Mouse (Mus musculus) heart, embryonic 16.5 days (tissue): ENCODE measurements around the gene B3gnt8. TPM values are rescaled to one million over a fixed set of nuclear protein-coding genes. Genes with fewer than 3 reads are reported as not detected.

Source experiments
- ATAC-seq: fragments of 200-750 bp; cut with Nextera tagmentation; replicated peaks from 2 replicates; pipeline ENCODE4 v1.8.0; 2017; ENCODE audit warnings: moderate number of reproducible peaks; ENCODE audit not compliant: insufficient read depth, low FRiP score; ENCODE audit errors: extremely low read depth
- H3K27ac ChIP-seq: fragments of 300-500 bp; sonication (generic); 2 replicates; pipeline ENCODE4 v1.5.1; 2014; ENCODE audit warnings: mild to moderate bottlenecking, low read length, control low read depth, moderate library complexity
- H3K27me3 ChIP-seq: fragments of 300-500 bp; sonication (generic); 2 replicates; pipeline ENCODE4 v1.6.1; 2014; ENCODE audit warnings: low read length, mixed read lengths; ENCODE audit not compliant: control insufficient read depth, insufficient read depth
- H3K36me3 ChIP-seq: fragments of 300-500 bp; sonication (generic); 2 replicates; pipeline ENCODE4 v1.6.1; 2014; ENCODE audit not compliant: control insufficient read depth, insufficient read depth
- H3K4me1 ChIP-seq: fragments of 300-500 bp; sonication (generic); 2 replicates; pipeline ENCODE4 v1.6.1; 2014; ENCODE audit warnings: low read length, mixed read lengths; ENCODE audit not compliant: control insufficient read depth, insufficient read depth
- H3K4me2 ChIP-seq: fragments of 300-500 bp; sonication (generic); 2 replicates; pipeline ENCODE4 v1.6.1; 2014; ENCODE audit warnings: low read depth, mild to moderate bottlenecking, control low read depth, low read length
- H3K4me3 ChIP-seq: fragments of 300-500 bp; sonication (generic); 2 replicates; pipeline ENCODE4 v1.5.1; 2014; ENCODE audit warnings: mild to moderate bottlenecking, control low read depth, low read length
- H3K9ac ChIP-seq: fragments of 300-500 bp; sonication (generic); 2 replicates; pipeline ENCODE4 v1.6.1; 2014; ENCODE audit warnings: low read length, control low read depth
- H3K9me3 ChIP-seq: fragments of 300-500 bp; sonication (generic); replicated peaks from 2 replicates; pipeline ENCODE4 v1.6.1; 2016; ENCODE audit warnings: low read length; ENCODE audit not compliant: control insufficient read depth
- WGBS: fragments of 180-500 bp; shearing (Covaris S2); extraction: QIAGEN DNeasy Blood & Tissue Kit; methylation state at CpG from one replicate; pipeline ENCODE4 v1.1.7; 2014; 5-methylcytosine and 5-hydroxymethylcytosine counted together
- polyA plus RNA-seq: library from polyadenylated mRNA; unstranded; fragments of >200 nt; fragmentation: Nextera tagmentation; extraction: Ambion mirVana; gene quantifications from 2 replicates; pipeline ENCODE4 v1.2.1, GENCODE M21; 2015

Gene B3gnt8
- polyA plus RNA-seq, 1 experiment from 2014 or later, result 9.0 TPM

GRCm38 (mm10) chr7:25625594-25626250 is 732 bp upstream of the B3gnt8 start:
- Histone ChIP-seq H3K9ac (no peak overlapping the region), H3K27ac (peak overlapping the region; percentile 77; the same call in 1 of the 2 replicates), H3K36me3 (peaks cover 25% of the 10 kb centered on the region), H3K27me3 (no peaks in the 10 kb centered on the region), H3K4me1 (peaks cover 23% of the 10 kb centered on the region), H3K4me3 (no peak overlapping the region), H3K4me2 (no peak overlapping the region), H3K9me3 (no peaks in the 10 kb centered on the region)
- no peak for ATAC-seq
- 80% methylated on average over 10 of the region's 10 CpGs for WGBS

GRCm38 (mm10) chr7:25627431-25628322 is 1.2 kb downstream of the B3gnt8 start:
- peak; percentile 76 for ATAC-seq
- peak overlapping the region; percentile 52 for H3K4me3 ChIP-seq
- 14% methylated on average over 38 of the region's 38 CpGs for WGBS
- H3K36me3 ChIP-seq, result peaks cover 13% of the 10 kb centered on the region
- H3K4me1 ChIP-seq, result peaks cover 23% of the 10 kb centered on the region
- H3K27ac ChIP-seq, result peak overlapping the region; percentile 77
- peak overlapping the region; percentile 67 for H3K4me2 ChIP-seq
- no peaks in the 10 kb centered on the region for H3K9me3 ChIP-seq
- H3K27me3 ChIP-seq, result no peaks in the 10 kb centered on the region
- H3K9ac ChIP-seq, result peak overlapping the region; percentile 70

GRCm38 (mm10) chr7:25628323-25628620 is 1.8 kb downstream of the B3gnt8 start:
- H3K27ac ChIP-seq, result no peak overlapping the region
- peak overlapping the region; percentile 70 for H3K9ac ChIP-seq
- H3K4me2 ChIP-seq, result peak overlapping the region; percentile 67
- no peaks in the 10 kb centered on the region for H3K9me3 ChIP-seq
- no peak for ATAC-seq
- peaks cover 23% of the 10 kb centered on the region for H3K4me1 ChIP-seq
- WGBS, result 40% methylated on average over 8 of the region's 8 CpGs
- no peaks in the 10 kb centered on the region for H3K27me3 ChIP-seq
- H3K36me3 ChIP-seq, result peaks cover 9% of the 10 kb centered on the region
- peak overlapping the region; percentile 52 for H3K4me3 ChIP-seq

GRCm38 (mm10) chr7:25632679-25633078 is 6.2 kb downstream of the B3gnt8 start:
- Histone ChIP-seq H3K27ac (no peak overlapping the region), H3K4me1 (peaks cover 11% of the 10 kb centered on the region), H3K27me3 (no peaks in the 10 kb centered on the region), H3K4me2 (no peak overlapping the region), H3K9ac (no peak overlapping the region), H3K36me3 (peaks cover 2% of the 10 kb centered on the region; the same call in 1 of the 2 replicates), H3K9me3 (no peaks in the 10 kb centered on the region), H3K4me3 (no peak overlapping the region)
- ATAC-seq, result no peak
- 70% methylated on average over 5 of the region's 5 CpGs for whole genome bisulfite sequencing

- no peak overlapping the region for H3K9ac ChIP-seq
- 23% methylated on average over 3 of the region's 3 CpGs for WGBS
- no peaks in the 10 kb centered on the region for H3K9me3 ChIP-seq
- H3K36me3 ChIP-seq, result peaks cover 6% of the 10 kb centered on the region; the same call in 1 of the 2 replicates
- H3K4me2 ChIP-seq, result no peak overlapping the region
- no peaks in the 10 kb centered on the region for H3K27me3 ChIP-seq
- H3K4me1 ChIP-seq, result 0 out of 2 replicates have a peak, but pooled peaks cover 4% of the 10 kb centered on the region
- ATAC-seq, result no peak
- H3K27ac ChIP-seq, result no peak overlapping the region
- H3K4me3 ChIP-seq, result no peak overlapping the region
Observed at GRCm38 (mm10) chr7:25636373-25636772, 9.9 kb downstream of the B3gnt8 start.

- Histone ChIP-seq H3K9me3 (no peaks in the 10 kb centered on the region), H3K4me3 (no peak overlapping the region), H3K4me1 (0 out of 2 replicates have a peak, but pooled peaks cover 4% of the 10 kb centered on the region), H3K4me2 (no peak overlapping the region), H3K27ac (no peak overlapping the region), H3K27me3 (no peaks in the 10 kb centered on the region), H3K9ac (no peak overlapping the region), H3K36me3 (peaks cover 4% of the 10 kb centered on the region; the same call in 1 of the 2 replicates)
- ATAC-seq, result no peak
- 79% methylated on average over 5 of the region's 5 CpGs for WGBS
Observed at GRCm38 (mm10) chr7:25637099-25637498, 10.6 kb downstream of the B3gnt8 start.

- Histone ChIP-seq H3K27ac (no peak overlapping the region), H3K4me1 (peaks cover 7% of the 10 kb centered on the region; the same call in 1 of the 2 replicates), H3K4me2 (no peak overlapping the region), H3K9ac (no peak overlapping the region), H3K4me3 (no peak overlapping the region), H3K36me3 (peaks cover 4% of the 10 kb centered on the region; the same call in 1 of the 2 replicates), H3K9me3 (no peaks in the 10 kb centered on the region), H3K27me3 (no peaks in the 10 kb centered on the region)
- 94% methylated on average over 4 of the region's 4 CpGs for whole genome bisulfite sequencing
- no peak for ATAC-seq
Observed at GRCm38 (mm10) chr7:25639754-25640153, 13.3 kb downstream of the B3gnt8 start.

GRCm38 (mm10) chr7:25644136-25644535 is 17.7 kb downstream of the B3gnt8 start:
- no peaks in the 10 kb centered on the region for H3K9me3 ChIP-seq
- no peak overlapping the region for H3K9ac ChIP-seq
- H3K4me2 ChIP-seq, result no peak overlapping the region
- ATAC-seq, result 0 out of 2 replicates have a peak, but pooled peaks have one; percentile 15
- peaks cover 4% of the 10 kb centered on the region; the same call in 1 of the 2 replicates for H3K36me3 ChIP-seq
- H3K27me3 ChIP-seq, result no peaks in the 10 kb centered on the region
- WGBS, result 50% methylated on average over 10 of the region's 10 CpGs
- H3K4me1 ChIP-seq, result peaks cover 3% of the 10 kb centered on the region; the same call in 1 of the 2 replicates
- no peak overlapping the region for H3K27ac ChIP-seq
- H3K4me3 ChIP-seq, result no peak overlapping the region

GRCm38 (mm10) chr7:25644631-25645030 is 18.2 kb downstream of the B3gnt8 start:
- WGBS, result 68% methylated on average over 4 of the region's 4 CpGs
- peaks cover 3% of the 10 kb centered on the region; the same call in 1 of the 2 replicates for H3K4me1 ChIP-seq
- H3K36me3 ChIP-seq, result peaks cover 4% of the 10 kb centered on the region; the same call in 1 of the 2 replicates
- H3K9ac ChIP-seq, result no peak overlapping the region
- no peak overlapping the region for H3K27ac ChIP-seq
- H3K4me2 ChIP-seq, result no peak overlapping the region
- no peak for ATAC-seq
- no peaks in the 10 kb centered on the region for H3K27me3 ChIP-seq
- no peak overlapping the region for H3K4me3 ChIP-seq
- H3K9me3 ChIP-seq, result no peaks in the 10 kb centered on the region
